Mouse (Mus musculus) lung, embryonic 15.5 days (tissue): ENCODE measurements around the gene Uck2. TPM values are rescaled to one million over a fixed set of nuclear protein-coding genes. Genes with fewer than 3 reads are reported as not detected.
A peak's percentile ranks its signal among the peaks of the same experiment; 100 is the strongest.

ENCODE experiments used
- ATAC-seq: fragments of 200-750 bp; cut with Nextera tagmentation; 2 replicates; pipeline ENCODE4 v1.8.0; 2017; ENCODE audit warnings: moderate number of reproducible peaks, borderline replicate concordance; ENCODE audit not compliant: low FRiP score, low TSS enrichment; ENCODE audit errors: extremely low read depth
- H3K27ac ChIP-seq: fragments of 300-500 bp; sonication (generic); 2 replicates; pipeline ENCODE4 v1.5.1; 2015; ENCODE audit warnings: moderate library complexity, mild to moderate bottlenecking, inconsistent platforms
- H3K27me3 ChIP-seq: fragments of 300-500 bp; sonication (generic); 2 replicates; pipeline ENCODE4 v1.6.1; 2015; ENCODE audit warnings: inconsistent platforms
- H3K36me3 ChIP-seq: fragments of 300-500 bp; sonication (generic); 2 replicates; pipeline ENCODE4 v1.6.1; 2015; ENCODE audit warnings: inconsistent platforms
- H3K4me1 ChIP-seq: fragments of 300-500 bp; sonication (generic); 2 replicates; pipeline ENCODE4 v1.6.1; 2015; ENCODE audit warnings: inconsistent platforms
- H3K4me2 ChIP-seq: fragments of 300-500 bp; sonication (generic); 2 replicates; pipeline ENCODE4 v1.6.1; 2015; ENCODE audit warnings: inconsistent platforms, mild to moderate bottlenecking, moderate library complexity
- H3K4me3 ChIP-seq: fragments of 300-500 bp; sonication (generic); 2 replicates; pipeline ENCODE4 v1.5.1; 2015; ENCODE audit warnings: mild to moderate bottlenecking, inconsistent platforms
- H3K9ac ChIP-seq: fragments of 300-500 bp; sonication (generic); 2 replicates; pipeline ENCODE4 v1.6.1; 2015; ENCODE audit warnings: inconsistent platforms
- H3K9me3 ChIP-seq: fragments of 300-500 bp; sonication (generic); 2 replicates; pipeline ENCODE4 v1.6.1; 2016; ENCODE audit warnings: inconsistent platforms
- WGBS: fragments of 180-500 bp; shearing (Covaris S2); methylation state at CpG from one replicate; pipeline ENCODE4 v1.1.7; 2015; 5-methylcytosine and 5-hydroxymethylcytosine counted together
- polyA plus RNA-seq: library from polyadenylated mRNA; unstranded; fragments of >200 nt; fragmentation: Nextera tagmentation; extraction: Ambion mirVana; gene quantifications from 2 replicates; pipeline ENCODE4 v1.2.1, GENCODE M21; 2015

Uck2 gene
- polyA plus RNA-seq, 1 experiment from 2014 or later: 79.2 TPM

DNA sequence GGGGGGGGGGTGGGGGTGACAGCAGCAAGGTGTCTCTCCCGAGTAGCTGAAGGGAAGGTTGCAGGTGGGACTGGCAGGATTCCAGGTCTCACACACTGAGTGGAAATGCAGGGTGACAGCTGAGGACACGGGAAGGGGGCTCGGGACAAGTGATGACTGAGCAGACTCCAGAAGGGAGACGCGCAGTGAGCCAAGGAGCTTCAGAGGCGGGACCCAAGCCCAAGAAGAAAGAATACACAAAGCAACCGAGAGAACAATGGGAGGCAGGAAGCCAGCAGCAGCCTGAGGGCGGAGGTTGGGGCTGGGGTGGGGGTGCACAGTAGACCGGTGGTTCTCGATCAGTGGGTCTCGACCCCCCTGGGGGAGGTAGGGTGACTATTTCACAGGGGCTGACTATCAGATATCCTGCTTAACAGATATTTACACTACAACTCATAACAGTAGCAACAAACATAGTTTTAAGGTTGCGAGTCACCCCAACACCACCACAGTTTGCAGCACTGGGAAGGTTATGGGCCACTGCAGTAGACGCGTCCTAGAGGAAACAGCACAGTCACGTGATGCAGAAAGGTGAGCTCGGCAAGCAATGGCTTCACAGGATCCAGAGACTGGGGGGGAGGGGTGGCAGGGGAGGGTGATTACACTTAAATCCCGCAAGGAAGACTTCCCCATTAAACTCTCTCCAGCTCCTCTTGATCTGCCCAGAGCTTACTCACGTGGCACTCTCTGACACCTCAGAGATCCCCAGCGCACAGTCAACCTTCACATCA lies 14.6 kb downstream of the Uck2 start:
- Histone ChIP-seq H3K27me3 (no peaks in the 10 kb centered on the region), H3K36me3 (no peaks in the 10 kb centered on the region), H3K4me2 (peak overlapping the region; percentile 58), H3K4me1 (peaks cover 63% of the 10 kb centered on the region), H3K27ac (peak overlapping the region; percentile 93), H3K9me3 (no peaks in the 10 kb centered on the region), H3K4me3 (peak overlapping the region; percentile 9), H3K9ac (no peak overlapping the region; the same call in 1 of the 2 replicates)
- WGBS: 6% methylated on average over 19 of the region's 19 CpGs
- ATAC-seq: peak; percentile 60

DNA sequence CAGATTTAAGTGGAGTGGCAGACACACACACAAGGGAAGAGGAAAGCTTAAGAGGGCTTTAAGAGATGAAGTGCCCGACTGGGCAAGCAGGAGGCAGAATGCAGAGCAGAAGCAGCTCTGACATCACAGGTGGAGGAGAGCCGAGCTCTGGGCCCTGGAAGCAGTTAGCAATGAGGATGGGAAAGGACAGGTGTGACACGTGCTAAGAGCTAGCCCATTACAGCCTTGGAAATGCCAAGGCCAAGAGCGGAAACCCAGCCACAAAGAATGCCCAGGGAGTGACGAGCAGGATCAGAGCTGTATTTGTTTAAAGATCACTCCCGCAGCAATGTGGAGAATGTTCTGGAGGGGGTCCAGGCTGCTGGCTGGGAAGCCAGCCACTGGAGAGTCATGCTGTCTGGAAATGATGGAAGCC lies 15.3 kb downstream of the Uck2 start:
- 5% methylated on average over 6 of the region's 6 CpGs for WGBS
- H3K27ac ChIP-seq: peak overlapping the region; percentile 93
- H3K4me3 ChIP-seq: peak overlapping the region; percentile 9
- peaks cover 61% of the 10 kb centered on the region for H3K4me1 ChIP-seq
- H3K27me3 ChIP-seq: no peaks in the 10 kb centered on the region
- no peaks in the 10 kb centered on the region for H3K9me3 ChIP-seq
- H3K4me2 ChIP-seq: peak overlapping the region; percentile 58
- no peaks in the 10 kb centered on the region for H3K36me3 ChIP-seq
- ATAC-seq: peak; percentile 69; the same call in 1 of the 2 replicates
- no peak overlapping the region; the same call in 1 of the 2 replicates for H3K9ac ChIP-seq

DNA sequence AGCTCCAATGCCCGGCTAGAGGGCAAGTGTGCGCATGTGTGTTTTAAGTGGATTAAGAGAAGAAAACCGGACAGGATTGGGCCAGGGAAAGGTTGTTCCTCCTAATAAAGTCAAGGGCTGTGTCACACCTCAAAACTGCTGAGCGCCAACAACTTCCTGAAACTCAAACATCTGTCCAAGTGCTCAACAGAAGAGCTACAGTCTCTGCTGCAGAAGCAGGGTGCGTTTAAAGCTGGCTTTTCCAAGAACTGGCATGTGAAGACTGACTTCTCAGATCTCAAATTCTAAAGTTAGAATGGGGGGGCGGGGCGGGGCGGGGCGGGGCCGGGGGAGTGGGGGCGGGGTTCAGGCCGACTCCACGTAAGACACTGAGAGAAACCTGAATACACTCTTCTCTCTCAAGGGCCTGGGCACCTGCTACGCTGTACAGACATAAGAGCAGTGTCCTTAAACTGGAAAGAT lies 15.7 kb downstream of the Uck2 start:
- whole genome bisulfite sequencing: 27% methylated on average over 14 of the region's 14 CpGs
- H3K9me3 ChIP-seq: no peaks in the 10 kb centered on the region
- ATAC-seq: peak; percentile 33; the same call in 1 of the 2 replicates
- H3K4me1 ChIP-seq: peaks cover 56% of the 10 kb centered on the region
- H3K27ac ChIP-seq: peak overlapping the region; percentile 93
- H3K4me2 ChIP-seq: peak overlapping the region; percentile 58
- peak overlapping the region; percentile 9; the same call in 1 of the 2 replicates for H3K4me3 ChIP-seq
- no peaks in the 10 kb centered on the region for H3K36me3 ChIP-seq
- no peaks in the 10 kb centered on the region for H3K27me3 ChIP-seq
- 0 out of 2 replicates have a peak overlapping the region, but pooled peaks have one; percentile 1 for H3K9ac ChIP-seq

DNA sequence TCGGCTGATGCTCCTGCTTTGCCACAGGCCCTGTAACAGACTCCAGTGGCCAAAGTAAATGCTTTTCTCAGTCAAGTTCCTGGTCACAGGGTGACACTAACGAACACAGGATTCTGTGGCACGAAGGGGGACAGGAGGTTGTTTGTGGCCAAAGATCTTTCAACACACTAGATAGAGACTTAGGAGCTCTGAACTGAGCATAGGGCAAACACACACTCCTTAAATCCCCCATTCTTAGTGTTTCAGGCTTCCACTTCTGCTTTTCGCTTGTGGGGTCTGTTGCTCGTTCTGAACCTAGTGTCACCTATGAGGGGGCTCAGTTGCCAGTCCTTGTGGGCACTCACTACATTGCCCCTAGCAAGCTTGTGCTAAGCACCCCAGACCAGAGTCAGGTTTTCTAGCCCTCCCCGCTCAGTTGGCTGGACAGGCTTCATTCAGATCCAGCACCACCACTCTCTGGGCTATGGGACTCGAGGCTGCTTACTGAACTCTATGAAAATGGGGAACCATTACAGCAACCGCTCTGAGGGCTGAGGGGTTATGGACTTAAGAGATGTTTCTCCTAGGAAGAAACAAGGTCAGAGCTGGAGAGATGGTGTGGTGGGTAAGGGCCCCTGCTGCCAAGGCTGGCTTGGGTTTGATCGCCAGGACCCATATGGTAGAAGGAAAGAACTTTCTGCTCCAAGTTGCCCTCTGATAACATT lies 16.6 kb downstream of the Uck2 start:
- ATAC-seq: no peak
- H3K4me2 ChIP-seq: peak overlapping the region; percentile 58; the same call in 1 of the 2 replicates

GRCm38 (mm10) chr1:167266720-167267119 lies 18.4 kb downstream of the Uck2 start:
- no peak overlapping the region for H3K9ac ChIP-seq
- peaks cover 59% of the 10 kb centered on the region for H3K4me1 ChIP-seq
- no peaks in the 10 kb centered on the region for H3K9me3 ChIP-seq
- H3K4me2 ChIP-seq: no peak overlapping the region
- H3K4me3 ChIP-seq: no peak overlapping the region
- no peak for ATAC-seq
- H3K36me3 ChIP-seq: no peaks in the 10 kb centered on the region
- H3K27me3 ChIP-seq: no peaks in the 10 kb centered on the region
- no peak overlapping the region for H3K27ac ChIP-seq
- WGBS: 81% methylated on average over 3 of the region's 3 CpGs

More for the DNA sequence above, 16.6 kb downstream of the Uck2 start:
- peak overlapping the region; percentile 93; the same call in 1 of the 2 replicates for H3K27ac ChIP-seq
- no peak overlapping the region for H3K9ac ChIP-seq
- H3K4me1 ChIP-seq: peaks cover 52% of the 10 kb centered on the region
- H3K4me3 ChIP-seq: no peak overlapping the region
- no peaks in the 10 kb centered on the region for H3K36me3 ChIP-seq
- no peaks in the 10 kb centered on the region for H3K9me3 ChIP-seq
- no peaks in the 10 kb centered on the region for H3K27me3 ChIP-seq
- WGBS: 85% methylated on average over 9 of the region's 9 CpGs

DNA sequence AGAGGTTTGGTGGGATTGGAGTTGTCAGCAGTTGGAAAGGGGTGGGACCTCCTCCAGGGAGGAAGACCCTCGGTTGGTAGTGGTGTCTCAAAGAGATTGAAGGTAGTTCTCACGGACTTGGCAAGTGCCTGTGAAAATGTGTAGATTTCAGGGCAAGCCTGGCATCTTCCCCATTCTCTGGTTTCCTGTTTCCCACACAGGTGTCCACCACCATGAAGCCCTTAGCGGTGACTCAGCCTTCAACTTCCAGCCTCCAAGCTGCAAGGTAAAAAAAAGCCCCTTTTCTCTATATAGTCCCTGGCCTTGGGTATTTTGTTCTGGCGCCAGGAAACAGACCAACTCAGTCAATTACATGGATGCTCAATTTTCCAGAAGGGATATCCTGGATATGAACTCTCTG lies 19.8 kb downstream of the Uck2 start:
- no peak overlapping the region for H3K27ac ChIP-seq
- H3K27me3 ChIP-seq: no peaks in the 10 kb centered on the region
- ATAC-seq: no peak
- no peak overlapping the region for H3K9ac ChIP-seq
- WGBS: 73% methylated on average over 4 of the region's 4 CpGs
- H3K4me3 ChIP-seq: no peak overlapping the region
- H3K36me3 ChIP-seq: no peaks in the 10 kb centered on the region
- H3K4me1 ChIP-seq: peaks cover 52% of the 10 kb centered on the region
- H3K4me2 ChIP-seq: no peak overlapping the region
- H3K9me3 ChIP-seq: no peaks in the 10 kb centered on the region

DNA sequence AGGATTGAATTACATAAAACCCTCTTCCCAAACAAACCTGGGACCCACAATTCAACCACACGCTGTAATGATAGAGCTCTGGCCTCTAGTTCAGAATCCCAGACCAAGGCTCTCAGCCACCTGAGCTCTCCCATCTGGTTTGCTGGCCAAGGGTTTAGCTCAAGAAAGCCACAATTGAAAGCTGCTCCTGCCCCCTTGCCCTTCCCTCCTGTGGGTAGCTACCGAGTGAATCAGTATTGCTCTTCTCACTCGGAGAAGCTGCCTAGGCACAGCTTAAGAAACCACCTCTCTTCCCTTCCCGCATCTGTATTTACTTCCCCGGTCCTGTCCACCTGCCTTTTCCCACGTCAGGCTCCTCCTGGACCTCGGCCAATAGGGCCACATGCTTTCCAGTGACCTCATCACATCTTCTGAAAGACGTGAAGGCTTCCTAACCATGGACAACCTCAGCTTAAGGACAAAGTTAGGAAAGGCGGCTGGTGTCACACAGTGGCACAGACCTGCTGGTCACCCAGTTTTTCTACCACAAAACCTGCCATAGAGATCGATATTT lies 22.6 kb downstream of the Uck2 start:
- no peaks in the 10 kb centered on the region for H3K36me3 ChIP-seq
- no peak overlapping the region for H3K9ac ChIP-seq
- no peak for ATAC-seq
- H3K4me1 ChIP-seq: peaks cover 34% of the 10 kb centered on the region
- no peaks in the 10 kb centered on the region for H3K9me3 ChIP-seq
- H3K27ac ChIP-seq: no peak overlapping the region
- WGBS: 56% methylated on average over 10 of the region's 10 CpGs
- no peak overlapping the region for H3K4me3 ChIP-seq
- no peaks in the 10 kb centered on the region for H3K27me3 ChIP-seq
- no peak overlapping the region for H3K4me2 ChIP-seq

- H3K27me3 ChIP-seq: no peaks in the 10 kb centered on the region
- no peak overlapping the region for H3K4me3 ChIP-seq
- peaks cover 41% of the 10 kb centered on the region for H3K4me1 ChIP-seq
- no peak overlapping the region for H3K27ac ChIP-seq
- WGBS: 69% methylated on average over 11 of the region's 11 CpGs
- no peaks in the 10 kb centered on the region for H3K9me3 ChIP-seq
- no peak overlapping the region for H3K9ac ChIP-seq
- H3K4me2 ChIP-seq: no peak overlapping the region
- no peaks in the 10 kb centered on the region for H3K36me3 ChIP-seq
- ATAC-seq: 0 out of 2 replicates have a peak, but pooled peaks have one; percentile 32
Measured at GRCm38 (mm10) chr1:167261750-167262149, 23.4 kb downstream of the Uck2 start.

- Histone ChIP-seq H3K4me2 (no peak overlapping the region), H3K36me3 (no peaks in the 10 kb centered on the region), H3K27ac (peak overlapping the region; percentile 12; the same call in 1 of the 2 replicates), H3K4me3 (no peak overlapping the region), H3K4me1 (peaks cover 59% of the 10 kb centered on the region), H3K27me3 (no peaks in the 10 kb centered on the region), H3K9me3 (no peaks in the 10 kb centered on the region), H3K9ac (no peak overlapping the region)
- no peak for ATAC-seq
- 36% methylated on average over 10 of the region's 10 CpGs for WGBS
Measured at GRCm38 (mm10) chr1:167259702-167260101, 25.4 kb downstream of the Uck2 start.

DNA sequence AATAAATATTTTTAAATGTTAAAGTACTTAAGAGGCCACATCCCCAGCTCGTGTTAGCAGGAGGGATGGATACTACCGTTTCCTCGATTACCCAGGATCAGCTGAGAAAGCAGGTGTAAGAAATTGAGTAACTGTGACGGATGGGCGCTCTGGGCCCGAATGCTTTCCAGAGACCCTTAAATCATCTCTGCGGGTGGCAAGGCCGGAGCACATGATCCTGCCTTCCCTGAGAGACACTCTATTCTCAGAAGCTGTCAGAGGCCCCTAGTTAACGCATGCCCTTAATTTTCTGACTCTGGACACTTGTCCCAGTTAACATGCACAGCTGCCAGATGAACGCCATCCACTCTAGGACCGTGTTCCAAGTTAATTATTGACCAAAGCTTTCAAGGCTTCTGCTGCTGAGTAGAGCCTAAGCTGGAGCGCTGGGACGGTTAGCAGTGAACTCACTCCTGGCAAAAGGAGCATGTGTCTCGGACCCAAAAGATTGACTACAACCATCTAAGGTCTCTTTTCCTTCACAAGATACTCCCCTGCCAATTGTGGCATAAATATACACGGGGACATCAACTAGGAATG lies 28.3 kb downstream of the Uck2 start:
- Histone ChIP-seq H3K27ac (0 out of 2 replicates have a peak overlapping the region, but pooled peaks have one; percentile 20), H3K4me1 (peaks cover 49% of the 10 kb centered on the region), H3K4me3 (no peak overlapping the region), H3K9me3 (no peaks in the 10 kb centered on the region), H3K36me3 (no peaks in the 10 kb centered on the region), H3K9ac (no peak overlapping the region), H3K27me3 (no peaks in the 10 kb centered on the region), H3K4me2 (no peak overlapping the region)
- ATAC-seq: peak; percentile 12; the same call in 1 of the 2 replicates
- WGBS: 47% methylated on average over 15 of the region's 15 CpGs

DNA sequence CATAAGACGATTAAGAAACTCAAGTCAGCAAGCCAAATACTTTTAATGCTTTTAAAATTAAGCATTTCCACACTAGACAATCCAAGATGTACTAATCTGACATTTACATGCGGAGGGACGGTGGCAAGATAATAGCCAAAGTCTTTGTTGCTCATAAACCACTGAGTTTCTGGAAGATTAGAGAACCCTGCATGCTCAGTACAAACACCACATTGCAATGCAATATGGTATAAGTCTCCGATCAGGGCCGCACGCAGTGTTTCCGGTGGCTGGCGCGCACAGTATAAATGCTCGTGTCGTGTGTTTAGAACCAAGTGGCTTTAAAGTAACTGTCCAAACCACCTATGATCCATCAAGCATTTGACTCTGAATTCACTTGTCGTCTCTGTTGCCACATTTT lies 31.5 kb downstream of the Uck2 start:
- 88% methylated on average over 12 of the region's 12 CpGs for WGBS

More for the DNA sequence above, 31.5 kb downstream of the Uck2 start:
- Histone ChIP-seq H3K36me3 (no peaks in the 10 kb centered on the region), H3K4me3 (no peak overlapping the region), H3K4me1 (peaks cover 51% of the 10 kb centered on the region), H3K4me2 (no peak overlapping the region), H3K27ac (no peak overlapping the region), H3K9me3 (no peaks in the 10 kb centered on the region), H3K27me3 (no peaks in the 10 kb centered on the region), H3K9ac (no peak overlapping the region)
- no peak for ATAC-seq
